Mouse (Mus musculus) embryonic facial prominence, embryonic 11.5 days (tissue): ENCODE measurements around the gene Gpr45. TPM values are rescaled to one million over a fixed set of nuclear protein-coding genes. Genes with fewer than 3 reads are reported as not detected.
A peak's percentile ranks its signal among the peaks of the same experiment; 100 is the strongest.

Source experiments
- ATAC-seq: fragments of 200-750 bp; cut with Nextera tagmentation; replicated peaks from 2 replicates; pipeline ENCODE4 v1.8.0; 2017; ENCODE audit warnings: low read depth; ENCODE audit not compliant: insufficient number of reproducible peaks, low FRiP score, low TSS enrichment
- DNase-seq: peaks from one replicate; pipeline ENCODE4 v3.0.0-alpha.2; 2015; ENCODE audit warnings: low spot score
- H3K27ac ChIP-seq: fragments of 300-500 bp; sonication (generic); replicated peaks from 2 replicates; pipeline ENCODE4 v1.5.1; 2014; ENCODE audit warnings: mild to moderate bottlenecking, low read depth, low read length, control low read depth
- H3K27me3 ChIP-seq: fragments of 300-500 bp; sonication (generic); 2 replicates; pipeline ENCODE4 v1.6.1; 2014; ENCODE audit warnings: mild to moderate bottlenecking, low read length, moderate library complexity, mixed read lengths; ENCODE audit not compliant: control insufficient read depth, insufficient read depth
- H3K36me3 ChIP-seq: fragments of 300-500 bp; sonication (generic); replicated peaks from 2 replicates; pipeline ENCODE4 v1.6.1; 2014; ENCODE audit warnings: low read depth, mild to moderate bottlenecking, low read length, moderate library complexity, mixed read lengths; ENCODE audit not compliant: control insufficient read depth, insufficient read depth
- H3K4me1 ChIP-seq: fragments of 300-500 bp; sonication (generic); 2 replicates; pipeline ENCODE4 v1.6.1; 2014; ENCODE audit warnings: low read length, mixed read lengths; ENCODE audit not compliant: control insufficient read depth, insufficient read depth
- H3K4me2 ChIP-seq: fragments of 300-500 bp; sonication (generic); 2 replicates; pipeline ENCODE4 v1.6.1; 2014; ENCODE audit warnings: low read depth, mild to moderate bottlenecking, control low read depth, low read length, moderate library complexity
- H3K4me3 ChIP-seq: fragments of 300-500 bp; sonication (generic); 2 replicates; pipeline ENCODE4 v1.5.1; 2014; ENCODE audit warnings: low read depth, low read length, control low read depth
- H3K9ac ChIP-seq: fragments of 300-500 bp; sonication (generic); replicated peaks from 2 replicates; pipeline ENCODE4 v1.6.1; 2014; ENCODE audit warnings: mild to moderate bottlenecking, control low read depth, low read length
- H3K9me3 ChIP-seq: fragments of 300-500 bp; sonication (generic); replicated peaks from 2 replicates; pipeline ENCODE4 v1.6.1; 2016; ENCODE audit warnings: mild to moderate bottlenecking, low read length, inconsistent platforms, mixed read lengths; ENCODE audit not compliant: control insufficient read depth
- WGBS: fragments of 180-500 bp; shearing (Covaris S2); extraction: QIAGEN DNeasy Blood & Tissue Kit; methylation state at CpG from one replicate; pipeline ENCODE4 v1.1.7; 2014; 5-methylcytosine and 5-hydroxymethylcytosine counted together
- polyA plus RNA-seq: library from polyadenylated mRNA; unstranded; fragments of >200 nt; fragmentation: Nextera tagmentation; extraction: Ambion mirVana; gene quantifications from 2 replicates; pipeline ENCODE4 v1.2.1, GENCODE M21; 2014

Gene Gpr45
- polyA plus RNA-seq, 1 experiment from 2014 or later, result 18.6 TPM

GRCm38 (mm10) chr1:43051903-43052302 is 99.2 kb downstream of the Gpr45 start:
- Histone ChIP-seq H3K36me3 (no peaks in the 10 kb centered on the region; the same call in none of the 2 replicates), H3K27ac (no peak overlapping the region), H3K4me1 (no peaks in the 10 kb centered on the region), H3K9ac (no peak overlapping the region), H3K4me3 (no peak overlapping the region), H3K9me3 (no peaks in the 10 kb centered on the region), H3K4me2 (no peak overlapping the region), H3K27me3 (no peaks in the 10 kb centered on the region)
- 89% methylated on average over 5 of the region's 5 CpGs for WGBS
- ATAC-seq, result no peak
- no peak for DNase-seq

GRCm38 (mm10) chr1:43065615-43066310 is 113.1 kb downstream of the Gpr45 start:
- peak; percentile 84 for DNase-seq
- H3K9ac ChIP-seq, result no peak overlapping the region

DNA sequence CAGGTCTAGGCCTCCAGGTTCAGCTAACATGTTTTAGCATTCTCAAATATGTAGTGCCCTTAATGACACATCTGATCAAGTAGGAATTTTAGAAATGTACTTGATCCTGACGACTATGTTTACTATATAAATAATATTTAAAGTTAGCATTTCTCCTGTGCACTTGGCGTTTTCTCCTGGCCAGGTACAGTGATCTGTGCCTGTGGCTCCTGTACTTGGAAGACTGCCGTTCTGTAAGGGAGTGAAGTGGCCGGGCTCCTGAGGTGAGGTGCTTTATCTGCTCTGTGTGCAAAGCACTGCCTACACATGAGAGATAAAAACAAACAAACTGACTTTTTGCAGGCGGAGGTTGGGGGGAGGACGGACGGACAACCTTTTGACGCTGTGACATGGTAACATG is 113.9 kb downstream of the Gpr45 start:
- Histone ChIP-seq H3K9ac (no peak overlapping the region), H3K27ac (no peak overlapping the region), H3K27me3 (no peaks in the 10 kb centered on the region), H3K4me1 (no peaks in the 10 kb centered on the region), H3K36me3 (no peaks in the 10 kb centered on the region), H3K4me2 (no peak overlapping the region), H3K4me3 (no peak overlapping the region), H3K9me3 (no peaks in the 10 kb centered on the region)
- ATAC-seq (no peak), DNase-seq (no peak)
- 81% methylated on average over 8 of the region's 8 CpGs for WGBS

More at GRCm38 (mm10) chr1:43065615-43066310, 113.1 kb downstream of the Gpr45 start:
- peak; percentile 93 for ATAC-seq
- Histone ChIP-seq H3K4me2 (no peak overlapping the region), H3K4me3 (no peak overlapping the region), H3K27me3 (no peaks in the 10 kb centered on the region), H3K27ac (no peak overlapping the region), H3K36me3 (no peaks in the 10 kb centered on the region), H3K4me1 (no peaks in the 10 kb centered on the region), H3K9me3 (no peaks in the 10 kb centered on the region)
- WGBS, result 51% methylated on average over 9 of the region's 9 CpGs

DNA sequence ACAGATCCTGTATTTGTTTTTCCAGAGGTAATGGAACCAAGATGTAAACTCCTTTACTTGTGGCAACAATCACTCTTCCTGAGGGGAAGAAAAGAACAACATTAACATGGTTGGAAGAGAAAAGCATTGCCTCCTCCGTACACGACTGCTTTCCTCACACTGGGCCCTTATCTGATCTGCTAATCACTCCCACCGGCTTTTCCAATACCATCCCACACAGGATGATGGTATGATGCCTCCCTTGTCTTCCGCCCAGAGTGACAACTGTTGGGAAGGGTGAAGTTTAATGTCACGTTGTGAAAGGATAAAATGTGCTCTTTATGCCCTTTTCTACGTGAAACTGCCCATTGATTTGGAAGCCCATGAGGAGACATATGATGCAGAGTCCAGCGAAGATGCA is 114.9 kb downstream of the Gpr45 start:
- Histone ChIP-seq H3K4me3 (no peak overlapping the region), H3K36me3 (no peaks in the 10 kb centered on the region), H3K9ac (no peak overlapping the region), H3K27ac (no peak overlapping the region), H3K4me1 (no peaks in the 10 kb centered on the region), H3K9me3 (no peaks in the 10 kb centered on the region), H3K4me2 (no peak overlapping the region), H3K27me3 (no peaks in the 10 kb centered on the region)
- no peak for DNase-seq
- 70% methylated on average over 7 of the region's 7 CpGs for WGBS
- no peak for ATAC-seq

DNA sequence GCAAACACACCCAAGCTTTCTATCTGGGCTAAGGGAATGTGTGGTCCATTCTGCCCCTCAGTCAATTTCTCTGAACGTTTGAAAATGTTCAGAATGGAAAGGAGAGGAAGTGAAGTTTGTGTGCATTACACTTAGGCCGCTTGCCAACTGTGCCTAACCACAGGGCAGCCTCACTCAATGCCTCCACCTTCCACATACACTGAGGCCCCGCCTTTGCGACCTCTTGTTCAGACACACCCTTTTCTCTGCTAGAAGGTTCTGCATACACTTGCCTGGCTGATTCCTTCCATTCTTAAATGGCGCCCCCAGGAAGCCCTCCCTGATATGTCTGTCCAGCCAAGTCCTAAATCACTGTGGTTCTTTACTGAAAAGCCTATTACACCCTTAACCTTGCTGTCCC is 118.1 kb downstream of the Gpr45 start:
- no peak overlapping the region for H3K9ac ChIP-seq
- no peaks in the 10 kb centered on the region for H3K9me3 ChIP-seq
- H3K27ac ChIP-seq, result no peak overlapping the region
- 83% methylated on average over 5 of the region's 5 CpGs for WGBS
- no peaks in the 10 kb centered on the region for H3K27me3 ChIP-seq
- no peak overlapping the region for H3K4me3 ChIP-seq
- no peaks in the 10 kb centered on the region for H3K4me1 ChIP-seq
- ATAC-seq (no peak), DNase-seq (no peak)
- H3K4me2 ChIP-seq, result no peak overlapping the region
- H3K36me3 ChIP-seq, result no peaks in the 10 kb centered on the region

DNA sequence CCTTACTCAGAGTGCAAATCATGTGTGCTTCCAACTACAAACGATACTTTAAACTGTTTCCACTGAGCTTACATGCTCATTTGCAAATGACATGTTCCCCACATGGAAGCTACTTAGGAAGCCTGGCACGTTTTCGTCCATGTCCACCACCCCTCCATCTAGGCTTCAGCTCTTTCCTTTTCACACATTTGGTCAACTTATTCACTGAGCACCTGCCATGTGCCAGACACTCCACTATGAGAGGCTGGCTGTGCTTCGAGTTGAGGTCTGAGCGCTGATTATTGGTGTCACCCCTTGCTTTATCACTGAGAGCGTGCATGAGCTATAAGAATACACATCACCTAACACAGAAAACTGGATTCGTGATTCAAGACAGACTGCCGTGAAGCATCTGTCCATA is 119.4 kb downstream of the Gpr45 start:
- no peak for DNase-seq
- no peak for ATAC-seq
- Histone ChIP-seq H3K27me3 (no peaks in the 10 kb centered on the region), H3K9ac (no peak overlapping the region), H3K9me3 (no peaks in the 10 kb centered on the region), H3K27ac (no peak overlapping the region), H3K4me3 (no peak overlapping the region), H3K4me2 (no peak overlapping the region), H3K4me1 (no peaks in the 10 kb centered on the region), H3K36me3 (no peaks in the 10 kb centered on the region)
- 95% methylated on average over 8 of the region's 8 CpGs for WGBS

GRCm38 (mm10) chr1:43072561-43072960 is 119.9 kb downstream of the Gpr45 start:
- WGBS, result 82% methylated on average over 1 of the region's 1 CpGs
- H3K27me3 ChIP-seq, result no peaks in the 10 kb centered on the region
- no peak overlapping the region for H3K9ac ChIP-seq
- no peak for DNase-seq
- no peak overlapping the region for H3K27ac ChIP-seq
- no peak overlapping the region for H3K4me2 ChIP-seq
- ATAC-seq, result no peak
- no peaks in the 10 kb centered on the region for H3K36me3 ChIP-seq
- no peaks in the 10 kb centered on the region for H3K4me1 ChIP-seq
- H3K9me3 ChIP-seq, result no peaks in the 10 kb centered on the region
- no peak overlapping the region for H3K4me3 ChIP-seq

DNA sequence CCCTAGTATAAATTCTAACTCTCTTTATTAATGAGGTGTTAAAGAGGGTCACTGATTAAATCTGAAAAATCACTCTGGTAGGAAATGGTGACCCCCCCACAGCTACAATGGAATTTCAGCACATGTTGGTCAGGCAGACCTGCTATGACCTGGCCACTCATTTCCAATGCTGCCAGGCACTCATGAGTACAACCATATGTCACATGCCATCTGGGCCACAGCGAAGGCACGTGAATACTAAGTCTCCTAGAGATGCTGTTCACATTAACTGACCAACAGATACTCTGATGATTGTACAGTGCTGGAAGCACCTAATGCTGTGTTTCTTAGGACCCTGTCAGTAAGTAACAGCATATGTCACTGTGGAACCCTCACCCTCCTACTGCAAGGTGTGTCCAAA is 122.1 kb downstream of the Gpr45 start:
- Histone ChIP-seq H3K9ac (no peak overlapping the region), H3K36me3 (no peaks in the 10 kb centered on the region), H3K27ac (no peak overlapping the region), H3K4me2 (no peak overlapping the region), H3K27me3 (no peaks in the 10 kb centered on the region), H3K4me3 (no peak overlapping the region), H3K4me1 (no peaks in the 10 kb centered on the region), H3K9me3 (no peaks in the 10 kb centered on the region)
- 85% methylated on average over 2 of the region's 2 CpGs for WGBS
- no peak for ATAC-seq
- DNase-seq, result no peak
